Mouse (Mus musculus) limb, embryonic 15.5 days (tissue): Measurements from ENCODE around the gene Oasl1. TPM values are rescaled to one million over a fixed set of nuclear protein-coding genes. Genes with fewer than 3 reads are reported as not detected.
"Not testable (repeated sequence)": the region's sequence is repeated elsewhere in the genome, so short reads cannot be mapped to it uniquely, and the experiment has no call there.

Experiments used
- ATAC-seq: fragments of 200-750 bp; cut with Nextera tagmentation; 2 replicates; pipeline ENCODE4 v1.8.0; 2017; ENCODE audit warnings: low read depth, moderate TSS enrichment; ENCODE audit not compliant: insufficient number of reproducible peaks, low FRiP score, low TSS enrichment
- H3K27ac ChIP-seq: fragments of 300-500 bp; sonication (generic); 2 replicates; pipeline ENCODE4 v1.5.1; 2015; ENCODE audit warnings: moderate library complexity, mild to moderate bottlenecking, inconsistent platforms
- H3K27me3 ChIP-seq: fragments of 300-500 bp; sonication (generic); 2 replicates; pipeline ENCODE4 v1.6.1; 2015; ENCODE audit warnings: inconsistent platforms
- H3K36me3 ChIP-seq: fragments of 300-500 bp; sonication (generic); 2 replicates; pipeline ENCODE4 v1.6.1; 2015; ENCODE audit warnings: inconsistent platforms
- H3K4me1 ChIP-seq: fragments of 300-500 bp; sonication (generic); 2 replicates; pipeline ENCODE4 v1.6.1; 2015; ENCODE audit warnings: inconsistent platforms
- H3K4me2 ChIP-seq: fragments of 300-500 bp; sonication (generic); 2 replicates; pipeline ENCODE4 v1.6.1; 2015; ENCODE audit warnings: mild to moderate bottlenecking, inconsistent platforms
- H3K4me3 ChIP-seq: fragments of 300-500 bp; sonication (generic); 2 replicates; pipeline ENCODE4 v1.5.1; 2015; ENCODE audit warnings: mild to moderate bottlenecking, inconsistent platforms
- H3K9ac ChIP-seq: fragments of 300-500 bp; sonication (generic); 2 replicates; pipeline ENCODE4 v1.6.1; 2015; ENCODE audit warnings: inconsistent platforms
- H3K9me3 ChIP-seq: fragments of 300-500 bp; sonication (generic); 2 replicates; pipeline ENCODE4 v1.6.1; 2016; ENCODE audit warnings: inconsistent platforms
- WGBS: fragments of 180-500 bp; shearing (Covaris S2); methylation state at CpG from one replicate; pipeline ENCODE4 v1.1.7; 2015; 5-methylcytosine and 5-hydroxymethylcytosine counted together
- polyA plus RNA-seq: library from polyadenylated mRNA; unstranded; fragments of >200 nt; fragmentation: Nextera tagmentation; extraction: Ambion mirVana; gene quantifications from 2 replicates; pipeline ENCODE4 v1.2.1, GENCODE M21; 2015

Oasl1 gene
- polyA plus RNA-seq, 1 experiment from 2014 or later: 1.1 TPM

DNA sequence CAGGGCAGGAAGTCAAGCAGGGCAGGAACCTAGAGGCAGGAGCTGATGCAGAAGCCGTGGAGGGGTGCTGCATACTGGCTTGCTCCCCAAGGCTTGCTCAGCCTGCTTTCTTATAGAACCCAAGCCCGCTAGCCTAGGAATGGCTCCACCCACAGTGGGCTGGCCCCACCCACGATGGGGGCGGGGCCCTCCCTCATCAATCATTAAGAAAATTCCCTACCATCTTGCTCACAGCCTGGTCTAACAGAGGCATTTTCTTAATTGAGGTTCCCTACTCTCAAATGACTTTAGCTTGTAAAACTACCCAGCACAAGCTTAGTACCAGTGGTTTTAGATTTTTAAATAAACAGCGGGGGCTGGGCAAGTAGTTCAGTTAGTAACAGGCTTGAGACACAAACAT lies 8.6 kb downstream of the Oasl1 start:
- H3K9ac ChIP-seq: no peak overlapping the region
- H3K4me3 ChIP-seq: no peak overlapping the region
- H3K36me3 ChIP-seq: no peaks in the 10 kb centered on the region
- 58% methylated on average over 5 of the region's 5 CpGs for WGBS
- H3K27me3 ChIP-seq: no peaks in the 10 kb centered on the region
- ATAC-seq: no peak
- no peak overlapping the region for H3K4me2 ChIP-seq
- H3K9me3 ChIP-seq: no peaks in the 10 kb centered on the region
- H3K4me1 ChIP-seq: no peaks in the 10 kb centered on the region
- H3K27ac ChIP-seq: no peak overlapping the region

DNA sequence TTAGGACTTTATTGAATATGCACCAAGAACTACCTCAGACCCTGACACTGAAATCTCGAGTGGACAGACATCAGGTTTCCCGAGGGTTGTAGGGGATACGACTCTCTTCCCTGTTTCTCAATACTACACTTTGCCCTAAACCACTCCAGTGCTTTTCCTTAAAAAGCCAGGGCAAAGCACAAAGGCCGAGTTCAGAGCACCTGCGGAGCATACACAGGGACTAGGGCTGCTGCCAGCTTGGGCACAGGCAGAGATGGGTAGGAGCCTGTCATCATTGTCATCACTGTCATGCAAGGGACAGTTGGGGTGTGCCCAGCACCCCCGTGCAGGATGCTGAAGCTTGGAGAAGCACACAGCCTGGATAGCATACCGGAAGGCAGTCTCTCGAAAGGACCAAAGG lies 10.2 kb downstream of the Oasl1 start:
- ATAC-seq: no peak
- H3K4me2 ChIP-seq: no peak overlapping the region
- H3K9me3 ChIP-seq: no peaks in the 10 kb centered on the region
- H3K36me3 ChIP-seq: no peaks in the 10 kb centered on the region
- H3K27ac ChIP-seq: no peak overlapping the region
- H3K4me3 ChIP-seq: no peak overlapping the region
- 83% methylated on average over 8 of the region's 8 CpGs for WGBS
- H3K9ac ChIP-seq: no peak overlapping the region
- H3K27me3 ChIP-seq: no peaks in the 10 kb centered on the region
- no peaks in the 10 kb centered on the region for H3K4me1 ChIP-seq

DNA sequence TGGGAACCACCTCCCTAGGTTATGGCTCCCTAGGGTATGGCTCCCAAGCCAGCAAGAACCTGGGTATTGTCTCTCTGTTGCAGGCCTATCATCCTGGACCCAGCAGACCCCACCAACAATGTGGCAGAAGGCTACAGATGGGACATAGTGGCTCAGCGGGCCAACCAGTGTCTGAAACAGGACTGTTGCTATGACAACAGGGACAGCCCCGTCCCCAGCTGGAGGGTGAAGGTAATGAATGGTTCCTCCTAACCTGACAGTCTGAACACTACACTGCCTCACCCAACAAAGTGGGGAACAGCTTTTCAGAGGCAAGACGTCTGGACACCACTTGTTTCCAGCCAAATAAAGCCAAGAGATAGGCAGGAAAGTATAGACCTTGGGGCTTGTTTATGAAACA lies 12.8 kb downstream of the Oasl1 start:
- Histone ChIP-seq H3K36me3 (no peaks in the 10 kb centered on the region), H3K9ac (no peak overlapping the region), H3K27ac (no peak overlapping the region), H3K9me3 (no peaks in the 10 kb centered on the region), H3K4me1 (no peaks in the 10 kb centered on the region), H3K27me3 (no peaks in the 10 kb centered on the region), H3K4me3 (no peak overlapping the region), H3K4me2 (no peak overlapping the region)
- 27% methylated on average over 3 of the region's 3 CpGs for WGBS
- ATAC-seq: no peak

DNA sequence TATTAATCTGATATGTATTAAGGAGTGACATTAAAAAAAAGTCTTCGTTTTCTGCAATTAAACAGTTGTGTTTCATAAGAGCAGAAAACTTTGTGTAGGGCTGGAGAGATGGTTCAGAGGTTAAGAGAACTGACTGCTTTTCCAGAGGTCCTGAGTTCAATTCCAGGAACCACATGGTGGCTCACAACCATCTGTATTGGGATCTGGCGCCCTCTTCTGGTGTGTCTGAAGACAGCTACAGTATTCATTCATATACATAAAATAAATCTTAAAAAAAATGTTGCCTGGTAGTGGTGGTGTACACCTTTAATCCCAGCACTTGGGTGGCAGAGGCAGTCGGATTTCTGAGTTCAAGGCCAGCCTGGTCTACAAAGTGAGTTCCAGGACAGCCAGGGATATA lies 18.1 kb downstream of the Oasl1 start:
- H3K4me3 ChIP-seq, ATAC-seq: not testable (repeated sequence)

DNA sequence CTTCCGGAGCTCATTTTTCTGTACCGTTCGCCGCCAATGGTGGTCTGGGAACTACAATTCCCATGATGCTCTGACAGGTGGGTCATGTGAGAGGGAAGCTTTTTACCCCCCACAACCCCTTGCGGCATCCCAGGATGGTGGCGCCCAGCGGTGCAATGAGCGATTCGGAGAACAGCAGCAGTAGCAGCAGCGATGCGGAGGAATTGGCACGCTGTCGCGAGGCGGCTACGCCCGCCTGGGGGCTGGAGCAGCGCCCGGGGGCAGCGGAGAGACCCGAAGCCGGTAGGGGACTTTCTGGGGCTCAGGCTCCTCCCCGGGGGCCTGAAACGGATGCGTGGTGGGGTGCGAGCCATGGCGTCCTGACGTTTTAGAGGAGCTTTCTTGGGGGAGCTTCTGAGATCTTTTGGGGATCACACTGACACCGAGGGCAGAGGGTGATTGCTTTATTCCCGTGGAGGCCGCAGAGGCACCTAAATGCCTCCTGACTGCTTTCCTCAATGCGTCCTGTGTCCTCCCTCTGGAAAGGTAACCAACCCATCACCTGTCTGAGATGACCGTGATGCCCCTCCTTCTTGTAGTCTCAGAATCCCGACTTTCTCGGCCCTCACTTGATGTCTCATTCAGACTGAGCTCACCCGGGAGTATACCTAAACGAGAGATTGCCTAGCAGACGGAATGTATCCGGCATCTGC lies 19.2 kb downstream of the Oasl1 start, which contains the start of gene 2210016L21Rik:
2210016L21Rik (plus strand) TSS at position 85 of the 692 bp plus-strand sequence.
- peak; percentile 86; the same call in 1 of the 2 replicates for ATAC-seq
- H3K4me3 ChIP-seq: peak within 1 kb of the TSS; percentile 95
- H3K27ac ChIP-seq: peak within 1 kb of the TSS; percentile 89
- H3K36me3 ChIP-seq: peaks cover 17% of the 10 kb centered on the region
- H3K4me2 ChIP-seq: peak within 1 kb of the TSS; percentile 70
- no peaks in the 10 kb centered on the region for H3K9me3 ChIP-seq
- no peaks in the 10 kb centered on the region for H3K27me3 ChIP-seq
- peaks cover 9% of the 10 kb centered on the region for H3K4me1 ChIP-seq
- under 1% methylated on average over 39 of the region's 39 CpGs for WGBS
- peak within 1 kb of the TSS; percentile 94 for H3K9ac ChIP-seq

More for the DNA sequence above, 18.1 kb downstream of the Oasl1 start:
- not testable (repeated sequence) for H3K9ac ChIP-seq, H3K27ac ChIP-seq, H3K36me3 ChIP-seq, H3K27me3 ChIP-seq, H3K4me1 ChIP-seq, H3K9me3 ChIP-seq
- peak overlapping the region; percentile 70; the same call in 1 of the 2 replicates for H3K4me2 ChIP-seq
- WGBS: 51% methylated on average over 3 of the region's 3 CpGs

DNA sequence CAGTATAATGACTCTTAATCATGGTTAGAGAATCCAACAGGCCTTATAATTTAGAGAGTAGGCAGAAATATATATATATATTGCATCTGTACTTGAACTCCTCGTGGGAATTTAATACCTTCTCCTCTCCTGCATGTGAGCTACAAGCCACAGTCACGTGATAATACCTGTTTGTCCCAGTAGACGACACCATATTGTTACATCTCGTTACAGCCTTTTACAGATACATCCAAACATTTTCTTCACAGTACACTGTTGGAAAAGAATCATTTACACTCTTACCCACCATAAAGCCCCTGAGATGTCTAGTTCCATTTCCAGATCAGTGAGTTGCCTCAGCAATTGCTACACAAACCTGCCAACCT lies 19.7 kb downstream of the Oasl1 start:
- Histone ChIP-seq H3K9me3 (no peaks in the 10 kb centered on the region), H3K36me3 (peaks cover 22% of the 10 kb centered on the region), H3K4me2 (peak overlapping the region; percentile 70), H3K4me3 (peak overlapping the region; percentile 95), H3K27ac (no peak overlapping the region), H3K27me3 (no peaks in the 10 kb centered on the region), H3K4me1 (peaks cover 9% of the 10 kb centered on the region), H3K9ac (peak overlapping the region; percentile 94)
- no peak for ATAC-seq
- 35% methylated on average over 4 of the region's 4 CpGs for WGBS

DNA sequence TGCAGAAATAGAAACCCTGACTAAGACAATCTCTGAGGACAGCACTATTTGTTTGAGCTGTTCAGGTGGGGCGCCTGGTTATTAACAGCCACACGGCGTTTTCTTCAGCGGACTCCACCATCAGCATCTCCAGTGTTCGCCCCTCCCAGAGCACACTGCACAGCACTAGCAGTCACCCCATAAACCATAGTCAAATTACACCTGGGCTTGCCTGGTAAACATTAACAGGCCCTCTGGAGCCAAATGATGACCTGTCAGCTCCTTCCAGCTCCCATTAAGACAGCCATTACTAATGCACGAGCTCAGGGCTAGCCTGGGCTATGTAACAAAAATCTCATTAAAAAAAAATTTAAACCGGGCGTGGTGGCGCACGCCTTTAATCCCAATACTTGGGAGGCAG lies 22.0 kb downstream of the Oasl1 start:
- Histone ChIP-seq H3K9ac (no peak overlapping the region), H3K36me3 (peaks cover 45% of the 10 kb centered on the region), H3K4me2 (no peak overlapping the region), H3K27me3 (no peaks in the 10 kb centered on the region), H3K27ac (no peak overlapping the region), H3K9me3 (no peaks in the 10 kb centered on the region), H3K4me1 (peaks cover 9% of the 10 kb centered on the region), H3K4me3 (no peak overlapping the region)
- WGBS: 88% methylated on average over 10 of the region's 10 CpGs
- no peak for ATAC-seq

DNA sequence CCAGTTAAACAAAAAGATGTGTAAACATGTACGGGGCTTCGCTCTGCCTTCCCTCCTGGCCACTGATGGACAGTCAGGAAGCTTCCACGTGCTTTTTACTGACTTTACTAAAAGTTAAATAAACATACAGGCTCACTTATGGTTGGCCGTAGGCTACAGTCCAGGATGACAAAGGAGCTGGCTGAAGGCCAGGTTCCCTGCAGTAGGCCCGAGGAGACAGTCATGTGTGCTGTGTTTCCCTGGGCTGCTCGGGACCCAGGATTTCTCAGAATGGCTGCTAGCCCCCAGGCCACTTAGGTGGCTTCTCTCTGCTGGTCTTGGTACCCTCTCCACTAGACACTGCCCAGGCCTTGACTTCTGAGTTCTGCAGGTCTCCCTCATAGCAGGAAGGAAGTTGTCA lies 25.9 kb downstream of the Oasl1 start:
- H3K4me2 ChIP-seq: no peak overlapping the region
- no peak overlapping the region for H3K27ac ChIP-seq
- peaks cover 14% of the 10 kb centered on the region; the same call in 1 of the 2 replicates for H3K4me1 ChIP-seq
- H3K36me3 ChIP-seq: peaks cover 46% of the 10 kb centered on the region
- no peaks in the 10 kb centered on the region for H3K27me3 ChIP-seq
- no peaks in the 10 kb centered on the region for H3K9me3 ChIP-seq
- ATAC-seq: no peak
- no peak overlapping the region for H3K9ac ChIP-seq
- 54% methylated on average over 6 of the region's 6 CpGs for WGBS
- no peak overlapping the region for H3K4me3 ChIP-seq

DNA sequence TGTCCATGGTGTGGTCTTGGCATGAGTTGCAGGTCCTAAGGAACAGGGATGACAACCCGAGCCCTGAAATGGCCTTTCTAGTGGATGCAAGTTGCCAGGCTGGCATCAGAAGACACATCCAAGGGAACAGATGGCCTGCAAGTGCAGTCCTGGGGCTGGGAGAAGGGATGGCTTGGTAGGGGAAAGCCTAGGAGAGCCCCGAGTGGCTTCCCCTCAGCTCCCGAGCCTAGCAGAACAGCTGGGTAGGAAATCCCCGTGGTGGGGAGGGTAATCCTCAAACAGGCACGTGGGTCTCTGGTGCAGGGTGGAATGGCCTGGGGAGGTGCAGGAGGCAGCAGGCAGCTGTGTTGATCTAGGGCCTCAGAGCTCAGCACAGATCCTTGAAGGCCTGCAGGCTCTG lies 26.3 kb downstream of the Oasl1 start:
- peaks cover 46% of the 10 kb centered on the region for H3K36me3 ChIP-seq
- 51% methylated on average over 5 of the region's 5 CpGs for WGBS

DNA sequence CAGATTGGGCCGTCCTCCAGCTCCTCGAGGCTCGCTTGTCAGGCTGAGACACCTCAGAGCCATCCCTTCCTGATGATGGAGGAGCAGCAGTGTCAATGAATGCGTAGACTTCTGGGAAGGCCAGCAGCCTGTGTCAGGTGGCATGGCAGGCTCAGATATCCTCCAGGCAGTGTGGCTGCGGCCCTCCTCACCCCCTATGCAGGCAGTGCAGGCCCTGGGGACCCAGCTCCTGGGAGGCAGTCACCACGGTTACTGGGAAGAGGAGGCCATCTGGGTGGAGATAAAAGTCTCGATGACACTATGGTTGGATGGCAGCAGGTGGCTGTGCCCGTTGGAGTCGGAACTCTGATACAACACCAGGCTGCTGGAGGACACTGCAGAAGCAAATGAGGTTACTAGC lies 26.8 kb downstream of the Oasl1 start:
- Histone ChIP-seq H3K9ac (no peak overlapping the region), H3K27ac (no peak overlapping the region), H3K36me3 (peaks cover 46% of the 10 kb centered on the region), H3K27me3 (no peaks in the 10 kb centered on the region), H3K9me3 (no peaks in the 10 kb centered on the region), H3K4me1 (peaks cover 11% of the 10 kb centered on the region; the same call in 1 of the 2 replicates), H3K4me3 (no peak overlapping the region), H3K4me2 (no peak overlapping the region)
- 80% methylated on average over 9 of the region's 9 CpGs for WGBS
- no peak for ATAC-seq

More for the DNA sequence above, 26.3 kb downstream of the Oasl1 start:
- Histone ChIP-seq H3K4me3 (no peak overlapping the region), H3K27ac (no peak overlapping the region), H3K9me3 (no peaks in the 10 kb centered on the region), H3K4me2 (no peak overlapping the region), H3K4me1 (peaks cover 11% of the 10 kb centered on the region; the same call in 1 of the 2 replicates), H3K27me3 (no peaks in the 10 kb centered on the region), H3K9ac (no peak overlapping the region)
- ATAC-seq: 0 out of 2 replicates have a peak, but pooled peaks have one; percentile 11

DNA sequence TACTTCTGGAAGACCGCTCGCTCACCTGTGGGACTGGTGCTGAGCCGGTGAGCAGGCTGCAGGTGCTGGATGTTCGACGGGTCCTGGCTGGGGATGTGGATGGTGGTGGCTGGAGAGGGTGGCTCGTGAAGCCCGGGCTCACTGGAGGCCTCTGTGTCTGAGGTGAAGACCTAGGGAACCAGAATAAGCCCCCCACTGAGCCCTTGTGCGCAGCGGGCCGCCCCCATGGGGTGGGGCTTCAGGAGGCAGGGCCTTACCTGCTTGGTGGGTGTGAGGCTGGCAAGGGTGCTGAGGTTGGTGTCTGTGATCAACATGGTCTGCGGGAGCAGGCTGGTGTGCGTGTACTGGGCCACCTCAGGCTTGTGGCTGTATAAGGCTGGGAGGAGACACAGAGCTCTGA lies 27.6 kb downstream of the Oasl1 start:
- ATAC-seq: no peak

DNA sequence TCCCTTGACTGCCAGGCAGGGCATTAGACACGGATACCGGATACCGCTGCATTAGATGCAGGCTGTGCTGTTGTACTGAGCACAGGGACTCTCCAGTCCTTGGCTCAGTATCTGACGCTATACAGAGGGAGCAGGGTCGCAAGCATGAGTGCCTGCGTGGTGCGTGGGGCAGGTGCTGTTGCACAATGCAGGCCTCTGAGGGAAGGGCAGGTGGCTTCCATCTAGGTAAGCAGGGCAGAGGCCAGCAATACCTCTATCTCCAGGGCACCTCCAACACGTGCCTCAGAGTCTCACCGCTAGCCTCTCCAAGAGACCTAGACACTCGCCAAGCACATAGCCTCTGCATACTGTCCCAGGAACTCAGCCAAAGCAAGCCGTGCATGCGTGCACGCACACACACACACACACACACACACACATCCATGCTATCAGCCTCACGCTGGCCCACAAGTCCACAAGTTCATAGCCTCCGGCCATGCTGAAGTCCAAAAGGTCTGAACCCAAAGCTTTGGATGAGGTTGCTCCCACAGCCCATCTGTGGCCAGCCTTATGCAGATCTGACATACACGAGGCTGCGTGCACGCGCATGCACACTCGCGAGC lies 28.3 kb downstream of the Oasl1 start:
- Histone ChIP-seq H3K36me3 (peaks cover 37% of the 10 kb centered on the region), H3K27me3 (no peaks in the 10 kb centered on the region), H3K4me1 (peaks cover 11% of the 10 kb centered on the region; the same call in 1 of the 2 replicates), H3K4me3 (no peak overlapping the region), H3K27ac (no peak overlapping the region), H3K4me2 (no peak overlapping the region), H3K9ac (no peak overlapping the region), H3K9me3 (no peaks in the 10 kb centered on the region)
- no peak for ATAC-seq
- WGBS: 78% methylated on average over 21 of the region's 21 CpGs

More for the DNA sequence above, 27.6 kb downstream of the Oasl1 start:
- Histone ChIP-seq H3K27ac (no peak overlapping the region), H3K9me3 (no peaks in the 10 kb centered on the region), H3K9ac (no peak overlapping the region), H3K4me3 (no peak overlapping the region), H3K36me3 (peaks cover 44% of the 10 kb centered on the region), H3K4me2 (no peak overlapping the region), H3K4me1 (peaks cover 11% of the 10 kb centered on the region; the same call in 1 of the 2 replicates), H3K27me3 (no peaks in the 10 kb centered on the region)
- WGBS: 71% methylated on average over 12 of the region's 12 CpGs
